Mouse (Mus musculus) CH12F3 (cell line): ENCODE measurements around the gene Sdc4.

Source experiments
- in situ Hi-C: fragments of 300-500 bp; cut with MboI; formaldehyde crosslinking; loops from 2 replicates; pipeline ENCODE4 v1.14.3; 2020; ENCODE audit warnings: low sequenced_read_pairs

Sdc4 gene

DNA sequence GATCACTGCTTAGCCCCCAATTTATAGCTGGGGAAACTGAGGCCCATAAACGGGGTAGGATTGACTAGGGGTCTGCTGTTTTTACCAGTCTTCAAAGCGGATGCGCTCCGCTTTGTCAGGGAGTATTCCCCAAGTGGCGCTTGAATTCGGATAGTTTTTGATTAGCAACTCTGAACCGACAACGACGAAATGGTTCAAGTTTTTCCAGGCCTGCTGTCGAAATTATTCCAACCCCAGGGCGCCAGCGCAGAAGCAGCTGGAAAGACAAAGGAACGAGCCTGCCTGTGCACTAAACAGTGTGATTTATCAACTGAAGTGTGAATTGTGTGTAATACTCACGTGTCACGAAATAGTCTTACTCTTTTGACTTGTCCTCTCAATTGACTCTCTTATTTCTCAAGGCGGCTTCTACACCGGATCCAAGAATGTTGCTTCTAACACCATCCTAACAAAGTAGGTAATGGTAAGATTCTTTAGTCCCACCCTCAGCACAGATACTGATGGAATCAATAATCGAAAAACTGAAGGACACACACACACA lies at the start of gene Sdc4:
TSS of gene Sdc4 (minus strand) at position 428 of the 541 bp plus-strand sequence.
- in situ Hi-C loops, result no loop called here

DNA sequence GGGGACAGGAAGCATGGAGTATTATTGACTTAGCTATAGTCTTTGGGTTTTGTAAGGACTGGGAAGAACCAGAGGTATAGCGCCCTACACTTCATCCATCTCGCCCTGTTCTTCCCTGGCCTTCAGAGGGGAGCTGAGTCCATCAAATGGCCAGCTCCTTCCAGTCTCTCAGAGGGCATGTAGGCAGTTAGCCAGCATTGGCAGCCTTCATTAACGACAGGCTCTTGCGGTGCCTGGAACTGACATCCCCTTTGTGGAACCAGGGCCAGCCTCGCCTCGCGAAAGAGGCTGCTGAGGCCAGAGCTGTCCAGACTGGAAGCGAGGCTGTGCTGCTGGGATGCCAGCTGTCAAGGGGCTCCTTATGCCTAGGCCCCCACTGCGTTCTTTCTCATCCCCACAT lies 44.1 kb upstream of the Sdc4 start:
- in situ Hi-C loops, result no loop called here

DNA sequence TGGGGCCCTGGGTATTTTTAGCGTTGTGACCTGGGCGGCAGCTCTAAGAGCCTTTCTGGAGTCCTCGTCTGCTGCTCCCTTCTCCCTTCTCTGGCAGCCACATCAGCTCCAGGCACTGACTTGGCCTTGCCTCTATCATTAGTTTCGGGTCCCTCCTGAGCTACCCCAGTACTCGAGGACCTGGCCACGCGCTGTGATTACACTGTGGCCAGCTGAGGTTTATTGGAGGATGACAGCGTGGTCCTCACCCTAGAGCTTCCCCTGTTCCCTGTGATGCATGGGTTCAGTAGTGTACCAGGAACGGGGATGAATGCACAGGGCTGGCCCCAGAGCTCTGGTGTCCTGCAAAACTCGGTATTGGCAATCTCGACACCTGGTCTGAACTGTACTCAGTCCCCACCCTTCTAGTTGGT lies 43.4 kb upstream of the Sdc4 start:
- in situ Hi-C loops, result no loop called here

DNA sequence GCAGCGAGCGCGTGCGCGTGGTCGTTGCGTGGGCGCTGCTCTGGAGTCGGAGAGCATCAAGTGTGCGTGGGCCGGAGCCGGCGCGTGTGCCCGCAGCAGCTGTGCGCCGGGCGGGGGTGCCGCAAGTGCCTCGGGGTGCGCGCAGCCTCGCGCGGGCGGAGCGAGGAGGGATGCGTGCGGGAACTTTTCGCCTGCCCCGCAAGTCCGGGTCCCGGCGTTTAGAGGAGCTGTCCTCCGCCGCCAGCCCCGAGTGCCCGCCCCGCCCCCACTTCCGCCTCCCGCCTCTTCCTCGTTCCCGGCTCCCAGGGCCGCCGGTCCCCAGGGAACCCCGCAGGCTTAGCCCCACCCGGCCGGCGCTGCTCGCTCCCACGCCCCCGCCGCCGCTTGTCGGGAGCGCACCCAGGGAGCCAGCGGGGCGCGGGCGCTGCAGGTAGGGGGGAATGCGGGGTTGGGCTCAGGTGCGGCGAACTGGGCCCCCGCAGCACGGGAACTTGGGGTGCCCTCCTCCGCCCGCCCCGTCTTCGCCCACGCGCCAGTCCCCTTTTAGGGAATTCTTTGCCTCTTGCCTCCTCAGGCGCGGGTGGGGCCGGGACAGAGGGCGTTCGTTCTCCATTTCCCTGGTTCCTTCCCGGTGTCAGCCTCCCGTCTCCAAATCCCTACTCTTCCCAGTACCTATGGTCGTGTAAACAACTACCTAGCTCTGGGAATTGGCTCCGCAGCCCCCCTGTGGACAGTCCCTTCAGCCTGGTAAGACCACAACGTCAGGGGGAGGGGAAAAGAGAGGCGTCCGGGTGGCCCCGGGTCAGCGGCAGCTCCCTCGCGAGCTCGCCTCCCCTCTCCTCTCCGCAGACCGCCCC lies 42.8 kb upstream of the Sdc4 start:
- in situ Hi-C loops, result no loop called here

DNA sequence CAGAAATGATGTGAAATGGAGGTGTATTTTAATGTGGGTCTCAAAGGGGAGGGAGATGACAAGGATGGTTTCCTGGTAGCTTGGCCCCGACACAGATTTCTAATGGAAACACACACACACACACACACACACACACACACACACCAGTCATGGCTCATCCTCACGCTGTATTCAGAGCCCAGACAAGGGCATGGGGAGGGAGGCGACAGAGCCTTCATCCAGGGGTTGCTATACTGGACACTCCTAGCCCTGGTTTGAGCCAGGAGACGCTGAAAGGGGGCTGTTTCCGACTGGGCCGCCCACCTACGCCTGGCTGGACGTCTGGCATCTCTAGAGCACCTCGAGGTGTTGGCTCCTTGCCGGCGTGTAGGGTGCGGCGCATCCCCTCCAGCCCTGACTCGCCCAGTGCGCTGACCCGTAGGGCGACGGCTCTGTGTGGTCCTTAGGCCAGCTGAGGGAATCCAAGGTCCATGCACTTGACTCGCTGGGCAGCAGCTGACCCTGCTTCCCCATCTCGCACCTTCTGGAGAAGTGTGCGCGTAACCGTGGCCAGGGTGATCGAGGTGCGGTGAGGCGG lies 42.1 kb upstream of the Sdc4 start, which contains the start of gene Dbndd2:
TSS of gene Dbndd2 (plus strand) at position 426 of the 577 bp plus-strand sequence.
- in situ Hi-C loops, result no loop called here

DNA sequence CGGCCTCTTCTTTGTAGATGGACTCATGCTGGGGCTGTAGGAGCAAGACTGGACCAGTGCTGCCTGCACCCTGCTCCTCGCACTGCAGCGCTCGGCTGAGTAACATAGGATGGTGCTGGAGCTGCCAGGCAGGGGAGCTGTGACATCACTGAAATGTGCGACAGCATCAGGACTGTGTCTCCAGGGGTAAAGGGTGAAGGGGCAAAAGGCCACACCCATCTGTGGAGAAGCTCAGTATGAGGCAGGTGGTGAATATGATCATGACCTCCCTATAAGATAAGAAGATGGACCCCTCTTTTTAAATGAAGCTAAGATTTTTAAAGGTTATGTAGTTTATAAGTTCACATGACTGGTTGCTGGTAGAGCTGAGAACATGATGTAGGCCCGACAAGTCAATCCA lies 29.9 kb upstream of the Sdc4 start, which contains the start of gene Trp53tg5:
TSS of gene Trp53tg5 (minus strand) at position 101 of the 400 bp plus-strand sequence.
- in situ Hi-C loops, result no loop called here

DNA sequence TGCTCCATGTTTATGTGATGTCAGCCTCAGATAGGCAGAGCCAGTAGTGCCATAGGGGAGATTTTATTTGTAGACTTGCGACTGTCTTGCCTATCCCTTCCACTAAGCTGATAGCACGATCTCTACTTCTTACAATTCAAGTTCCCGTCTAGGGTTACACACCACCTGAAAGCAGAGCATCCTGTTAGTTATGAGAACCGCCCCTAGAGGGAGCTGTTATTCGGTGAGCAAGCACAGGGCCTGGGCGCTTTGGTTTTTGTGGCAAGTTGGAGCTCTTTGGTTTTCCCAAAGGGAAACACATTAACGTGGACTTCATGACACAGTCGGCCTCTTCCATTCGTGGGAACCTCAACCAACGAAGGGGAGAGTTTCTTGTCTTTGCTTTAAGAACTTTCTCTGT lies 26.6 kb upstream of the Sdc4 start:
- in situ Hi-C loops, result no loop called here

DNA sequence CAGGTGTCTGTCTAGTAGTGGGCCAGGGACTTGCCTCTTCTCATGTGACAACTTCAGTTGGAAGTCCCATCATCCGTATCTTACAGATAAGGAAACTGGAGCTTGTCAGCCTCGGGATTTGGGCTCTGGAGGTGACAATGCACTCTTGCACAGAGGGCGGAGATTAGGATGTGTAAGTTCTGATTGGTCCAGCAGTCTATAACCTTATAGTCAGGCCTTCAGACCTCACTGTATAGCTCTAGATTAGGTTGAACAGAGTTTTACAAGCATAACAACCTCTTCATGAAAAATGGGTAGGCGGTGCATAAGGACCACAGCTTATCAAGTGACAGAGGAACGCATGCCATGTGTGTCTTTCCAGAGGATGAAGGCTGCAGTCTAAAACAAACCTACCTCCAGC lies 23.1 kb upstream of the Sdc4 start:
- in situ Hi-C loops, result no loop called here

DNA sequence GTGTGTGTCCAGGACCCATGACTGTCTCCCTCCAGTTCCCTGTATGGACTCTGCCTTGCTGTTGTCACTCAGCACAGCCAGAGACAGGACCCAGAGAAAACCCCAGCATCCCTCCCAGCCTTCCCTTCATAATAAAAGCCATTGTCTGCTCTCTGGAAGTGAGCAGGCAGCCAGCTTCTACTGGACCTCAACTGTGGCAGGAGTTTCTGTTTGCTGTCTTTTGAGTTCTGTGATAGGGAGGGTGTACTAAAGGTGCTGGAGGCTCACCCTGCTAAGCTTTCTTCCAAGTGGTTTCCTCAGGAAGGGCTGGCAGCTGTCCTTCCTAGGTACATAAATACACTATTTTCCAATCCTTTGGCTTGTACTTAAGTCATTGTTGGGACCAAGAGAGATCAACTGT lies 21.5 kb upstream of the Sdc4 start:
- in situ Hi-C loops, result no loop called here

DNA sequence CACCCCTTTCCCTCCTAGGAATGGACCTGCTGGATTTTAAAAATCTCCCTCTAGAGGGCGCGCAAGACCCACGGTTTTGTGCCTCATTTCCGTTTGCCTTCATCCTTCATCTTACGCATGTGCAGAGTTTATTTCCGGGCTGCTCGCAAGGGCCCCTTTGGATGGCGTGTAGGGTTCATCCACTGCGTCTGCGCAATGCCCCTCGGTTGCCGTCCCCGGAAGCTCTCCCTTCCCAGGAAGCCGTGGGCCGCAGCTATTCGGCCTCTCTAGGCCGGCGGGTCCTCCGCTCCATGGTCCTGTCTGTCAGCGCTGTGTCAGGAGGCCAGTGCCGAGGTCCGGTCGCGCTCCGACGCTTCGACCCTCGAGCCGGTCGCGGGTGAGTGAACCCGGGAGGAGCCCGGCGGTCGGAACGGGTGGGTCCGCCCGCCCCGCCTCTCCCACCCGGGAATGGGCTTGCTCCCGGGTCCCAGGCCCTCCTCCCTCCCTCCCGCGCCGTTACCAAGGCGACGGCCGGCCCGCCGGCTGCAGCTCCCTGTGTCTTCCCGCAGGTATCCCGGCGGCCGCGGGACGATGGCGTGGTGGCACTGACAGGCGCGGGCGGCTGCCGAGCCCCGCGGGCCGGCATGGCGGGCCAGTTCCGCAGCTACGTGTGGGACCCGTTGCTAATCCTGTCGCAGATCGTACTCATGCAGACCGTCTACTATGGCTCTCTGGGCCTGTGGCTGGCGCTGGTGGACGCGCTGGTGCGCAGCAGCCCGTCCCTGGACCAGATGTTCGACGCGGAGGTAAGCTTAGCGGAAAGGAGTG lies 17.3 kb upstream of the Sdc4 start, which contains the start of gene Gm20458:
TSS of gene Gm20458 (plus strand) at position 223 of the 807 bp plus-strand sequence.
- in situ Hi-C loops, result no loop called here

DNA sequence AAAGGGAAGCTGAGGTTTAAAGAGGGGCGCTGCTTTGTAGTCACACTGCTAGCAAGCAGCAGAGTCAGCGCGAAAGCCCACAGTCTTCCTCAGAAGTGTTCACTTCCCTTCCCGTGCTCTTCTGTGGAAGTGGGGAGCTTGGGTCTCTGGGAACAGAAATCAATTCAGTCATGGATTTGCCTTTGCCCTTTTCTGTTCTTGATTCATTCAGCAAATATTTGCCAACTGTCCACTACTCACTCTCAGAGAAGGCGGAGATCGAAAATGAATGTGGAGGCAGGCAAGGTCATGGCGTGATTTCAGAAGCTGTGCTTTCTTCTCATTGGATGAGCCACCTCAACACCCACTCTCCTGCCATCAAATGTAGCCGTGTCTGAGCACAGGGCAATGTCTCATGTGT lies 14.8 kb upstream of the Sdc4 start:
- in situ Hi-C loops, result no loop called here

DNA sequence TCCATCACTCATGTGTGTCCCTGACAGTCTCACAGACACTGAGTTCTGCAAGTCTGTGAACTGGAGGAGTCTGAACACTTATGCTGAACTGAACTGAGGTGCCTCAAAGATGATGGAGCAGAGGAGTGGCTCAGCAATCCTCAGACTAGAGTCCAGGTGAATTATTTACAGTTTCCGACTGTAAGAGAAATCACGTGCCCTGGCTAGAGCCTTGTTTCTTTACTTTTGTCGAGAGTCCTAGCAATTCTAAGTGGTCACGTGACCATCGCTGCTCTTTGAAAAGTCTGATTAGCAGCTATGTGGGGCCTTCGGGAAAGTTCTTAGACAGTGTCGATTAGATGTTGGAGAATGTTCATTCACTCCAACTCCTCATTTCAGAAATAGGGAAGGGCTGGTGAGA lies 14.3 kb upstream of the Sdc4 start:
- in situ Hi-C loops, result no loop called here

DNA sequence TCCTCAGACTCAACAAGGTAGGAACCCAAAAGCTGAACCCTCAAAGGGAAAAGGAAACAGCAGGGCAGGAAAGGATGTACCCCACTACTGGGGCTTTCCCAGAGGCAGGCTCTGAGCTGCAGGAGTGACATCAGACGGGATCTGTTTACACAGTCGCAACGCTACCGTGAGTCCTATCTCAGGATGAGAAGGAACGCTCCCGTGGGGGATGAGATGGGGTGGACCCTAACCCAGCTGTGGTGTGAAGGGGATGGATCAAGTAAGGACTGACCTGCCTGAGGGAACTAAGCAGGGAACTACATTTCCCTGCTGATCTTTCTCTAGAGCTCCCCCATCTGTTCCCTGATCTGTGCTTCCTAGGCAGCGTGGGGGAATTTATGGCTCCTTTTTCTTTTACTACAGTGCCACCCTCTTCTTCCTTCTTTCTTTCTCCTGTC lies 13.2 kb upstream of the Sdc4 start, which contains the start of gene Sys1:
TSS of gene Sys1 (plus strand) at position 101 of the 437 bp plus-strand sequence.
- in situ Hi-C loops, result no loop called here

DNA sequence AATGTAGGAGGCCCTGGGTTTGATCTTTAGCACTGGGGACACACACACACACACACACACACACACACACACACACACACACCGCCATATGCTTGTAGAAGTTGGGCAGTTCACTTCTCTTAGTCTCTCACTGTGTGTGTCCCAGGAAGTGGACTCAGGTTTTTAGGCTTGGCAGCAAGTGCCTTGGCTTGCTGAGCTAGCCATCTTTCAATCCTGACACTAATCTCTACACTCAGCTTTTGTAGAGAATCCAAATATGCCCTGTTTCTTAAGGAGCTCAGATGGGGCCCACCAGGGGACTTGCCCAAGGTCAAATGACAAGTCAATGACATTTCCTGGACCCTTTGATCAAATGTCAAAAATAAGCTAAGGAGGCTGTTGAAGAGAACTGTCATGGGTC lies 12.7 kb upstream of the Sdc4 start:
- in situ Hi-C loops, result no loop called here

DNA sequence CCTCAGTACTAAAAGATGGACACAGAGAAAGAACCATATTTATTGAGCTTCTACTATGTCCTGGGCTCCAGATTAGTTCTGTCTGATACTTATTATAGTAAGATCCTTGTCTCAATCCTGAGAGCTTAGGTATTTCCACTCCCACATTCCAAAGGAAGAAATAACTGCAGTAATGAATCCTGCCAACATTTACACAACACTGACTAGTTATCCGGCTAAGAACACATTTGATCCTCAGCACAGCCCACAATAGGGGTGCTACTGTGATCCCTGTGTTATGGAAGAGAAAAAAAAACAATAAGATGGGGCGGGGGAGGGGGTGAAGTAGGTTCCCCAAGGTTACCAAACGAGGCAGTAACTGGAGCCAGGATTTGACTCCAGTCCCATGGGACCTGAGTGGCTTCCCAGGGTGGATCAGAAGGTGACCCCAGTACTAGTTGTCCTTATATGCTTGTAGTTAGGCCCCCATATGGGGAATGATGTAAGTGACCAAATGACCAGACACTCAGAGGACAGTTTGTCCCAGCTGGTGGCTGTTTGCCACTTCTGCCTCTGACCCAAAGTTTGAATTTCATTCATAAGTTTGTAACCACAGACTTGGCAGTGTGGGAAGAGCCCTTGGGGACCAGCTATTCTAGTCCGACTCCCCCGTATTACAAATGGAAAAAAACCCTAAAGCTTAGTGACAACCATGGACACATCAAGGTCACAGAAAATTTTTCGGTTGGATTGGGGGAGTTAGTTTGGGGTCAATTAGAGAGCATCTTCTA lies 11.9 kb upstream of the Sdc4 start:
- in situ Hi-C loops, result no loop called here

DNA sequence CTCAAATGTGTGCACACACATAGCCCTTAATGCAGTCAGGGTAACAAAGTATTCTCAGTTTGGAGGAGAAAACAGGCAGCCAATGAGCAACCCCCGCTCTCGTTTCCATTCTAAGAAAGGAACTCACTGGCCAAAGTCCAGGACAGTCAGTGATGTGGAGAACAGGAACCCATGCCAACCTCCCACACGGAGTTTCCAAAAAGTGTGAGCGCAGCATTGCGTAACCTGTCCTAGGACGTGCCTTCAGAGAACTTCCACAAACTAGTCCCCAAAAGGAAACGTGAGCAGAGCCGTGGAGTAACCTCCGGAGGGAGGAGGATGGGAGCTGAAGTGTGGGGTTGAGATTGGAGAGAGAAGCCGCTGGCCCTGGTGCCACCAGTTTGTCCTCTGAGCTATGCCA lies 11.2 kb upstream of the Sdc4 start:
- in situ Hi-C loops, result no loop called here

DNA sequence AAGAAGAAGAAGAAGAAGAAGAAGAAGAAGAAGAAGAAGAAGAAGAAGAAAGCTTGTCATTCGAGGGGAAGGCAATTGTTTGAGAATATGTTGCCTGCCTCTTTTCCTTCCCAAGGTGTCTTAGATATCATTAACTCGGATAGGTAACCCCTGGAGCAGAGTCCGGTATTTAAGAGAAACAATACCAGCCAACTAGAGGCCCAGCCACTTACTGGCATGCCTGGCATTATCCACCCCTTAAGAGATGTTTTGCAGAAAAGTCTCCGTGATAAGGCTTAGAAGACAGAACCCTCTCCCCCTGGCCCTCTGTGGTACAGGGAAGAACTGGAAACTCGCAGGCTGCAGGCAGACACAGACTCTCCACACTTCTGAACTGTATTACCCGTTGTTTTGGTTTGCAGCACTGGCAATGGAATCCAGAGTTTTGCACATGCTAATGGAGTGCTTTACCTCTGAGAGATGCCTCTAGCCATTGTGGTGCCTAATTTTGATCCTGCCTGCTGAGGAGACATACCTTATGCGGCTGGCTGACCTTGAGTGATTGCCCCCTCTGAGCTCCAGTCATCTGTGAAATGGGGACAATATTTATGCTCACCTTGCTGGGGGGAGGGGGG lies 10.3 kb upstream of the Sdc4 start:
- in situ Hi-C loops, result no loop called here

DNA sequence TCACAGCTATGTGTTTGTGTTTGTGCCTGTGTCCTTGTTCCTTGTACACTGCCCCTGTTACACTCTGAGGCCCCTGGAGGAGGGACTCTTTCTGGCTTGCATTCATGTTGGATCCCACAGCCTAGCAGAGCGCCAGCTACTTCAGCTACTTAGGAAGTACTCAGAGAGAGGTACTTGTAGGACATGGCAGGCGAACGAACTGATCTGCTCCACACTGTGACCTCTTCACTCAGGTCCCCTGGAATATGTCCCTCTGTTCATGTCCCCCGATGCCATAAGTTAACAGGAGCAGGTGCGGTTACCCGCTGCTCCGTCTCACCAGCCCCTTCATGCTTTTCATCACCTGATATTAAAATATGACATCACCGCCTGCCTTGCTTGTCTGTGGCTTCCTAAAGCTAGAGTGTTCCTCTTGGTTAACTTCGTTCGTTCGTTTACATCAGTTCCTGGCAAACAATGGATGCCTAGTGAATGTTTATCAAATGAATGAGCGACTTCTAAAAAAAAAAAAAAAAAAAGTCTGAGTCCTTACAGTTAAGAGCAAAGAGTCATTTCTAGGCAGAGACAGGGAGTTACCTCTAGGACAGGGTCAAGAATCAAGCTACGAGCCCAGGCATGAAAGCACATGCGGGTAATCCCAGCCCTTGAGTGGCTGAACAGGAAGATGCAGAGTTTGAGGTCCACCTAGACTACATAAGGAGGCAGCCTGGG lies 9.5 kb upstream of the Sdc4 start:
- in situ Hi-C loops, result no loop called here

DNA sequence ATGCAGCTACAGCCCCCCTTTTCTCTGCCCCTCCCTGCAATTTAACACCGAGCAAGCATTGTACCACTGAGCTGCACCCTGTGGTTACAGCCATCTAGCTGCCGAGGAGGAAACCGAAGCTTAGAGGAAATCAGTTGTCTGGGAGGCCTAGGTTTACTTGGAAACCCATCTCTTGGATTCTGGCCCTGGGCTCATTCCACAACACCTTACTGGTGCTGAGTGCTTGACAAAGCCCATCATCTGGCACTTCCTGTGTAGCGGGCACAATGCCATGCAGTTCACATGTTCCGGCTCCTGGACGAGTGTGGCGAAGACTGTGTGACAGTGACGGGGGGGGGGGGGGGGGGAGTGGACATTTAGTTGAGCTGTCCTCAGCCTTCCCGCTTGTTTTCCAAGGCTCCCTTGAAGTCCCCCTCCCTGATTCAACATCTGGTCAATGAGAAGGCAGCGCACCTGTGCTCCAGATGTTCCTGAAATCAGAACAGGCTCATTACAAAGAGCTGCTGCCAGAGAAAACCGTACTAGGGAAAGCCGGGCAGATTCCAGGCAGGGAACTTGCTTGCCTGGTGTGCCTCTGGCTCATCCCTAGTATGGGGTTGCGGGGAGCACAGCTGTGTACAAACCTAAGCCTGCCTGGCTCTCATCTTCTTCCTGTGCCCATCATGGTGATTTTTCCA lies 8.5 kb upstream of the Sdc4 start:
- in situ Hi-C loops, result no loop called here
